Mouse (Mus musculus): ENCODE data around the gene Prr14l.
A peak's percentile ranks its signal among the peaks of the same experiment; 100 is the strongest.
"Not testable (repeated sequence)": the region's sequence is repeated elsewhere in the genome, so short reads cannot be mapped to it uniquely, and the experiment has no call there.

Prr14l gene

GRCm38 (mm10) chr5:32853731-32854507 is at the start of gene Prr14l:
Prr14l (minus strand) TSS chr5:32854256.
- peak; percentile 89 for DNase-seq (ENCODE audit: extremely low read depth, low read depth)

GRCm38 (mm10) chr5:32886739-32887138 is 32.7 kb upstream of the Prr14l start:
- no peak for DNase-seq (ENCODE audit: extremely low read depth, low read depth)

DNA sequence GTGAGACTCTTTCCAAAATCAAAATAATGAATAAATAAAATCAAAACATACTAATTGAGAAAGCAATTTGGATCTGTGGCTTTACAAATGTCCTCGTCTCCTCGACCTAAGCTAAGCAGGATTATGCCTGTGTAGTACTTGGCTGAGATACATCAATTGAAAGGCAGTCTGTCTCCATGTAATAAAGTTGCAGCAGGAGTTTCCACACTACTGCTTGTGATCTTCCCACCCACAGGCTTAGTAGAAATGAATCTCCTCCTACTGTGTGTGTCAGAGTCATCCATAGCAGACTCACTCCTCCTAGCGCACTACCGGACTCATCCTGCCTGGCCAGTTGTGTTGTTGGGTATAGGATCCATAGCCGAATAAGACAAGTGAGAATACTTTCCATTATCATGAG is 18.3 kb upstream of the Prr14l start:
- no peak for DNase-seq (ENCODE audit: extremely low read depth, low read depth)

GRCm38 (mm10) chr5:32869389-32870024 is 15.5 kb upstream of the Prr14l start:
- no peak for DNase-seq (ENCODE audit: extremely low read depth, low read depth)

- peak; percentile 74 for DNase-seq (ENCODE audit: extremely low read depth, low read depth)
Measured at GRCm38 (mm10) chr5:32863253-32864228, 9.5 kb upstream of the Prr14l start, which contains the start of gene Depdc5. Depdc5 (plus strand) TSS chr5:32863701.

DNA sequence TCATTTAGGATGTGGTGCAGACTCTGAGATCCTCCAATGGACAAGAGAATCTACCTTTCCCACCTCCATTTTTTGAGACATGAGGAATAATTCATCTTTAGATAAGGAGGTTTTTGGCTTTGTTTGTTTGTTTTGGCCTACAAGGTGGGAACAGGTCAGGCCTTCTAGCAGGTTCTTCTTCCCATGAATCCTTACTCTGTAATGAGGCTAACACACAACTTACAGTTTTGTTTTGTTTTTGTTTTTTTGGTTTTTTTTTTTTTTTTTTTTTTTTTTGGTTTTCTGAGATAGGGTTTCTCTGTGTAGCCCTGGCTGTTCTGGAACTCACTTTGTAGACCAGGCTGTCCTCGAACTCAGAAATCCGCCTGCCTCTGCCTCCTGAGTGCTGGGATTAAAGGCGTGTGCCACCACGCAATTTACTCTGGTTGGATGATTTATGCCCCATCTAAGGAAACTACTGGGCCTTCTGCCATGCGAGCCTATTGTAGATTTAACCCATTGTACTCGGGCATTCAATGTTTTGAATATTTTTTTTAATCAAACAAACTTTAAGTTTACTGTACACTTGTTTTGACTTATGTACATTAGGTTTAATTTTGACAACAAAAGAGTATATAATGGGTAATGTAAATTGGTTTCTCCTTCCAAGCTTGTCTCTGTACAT is 8.5 kb upstream of the Prr14l start:
- DNase-seq (ENCODE audit: extremely low read depth, low read depth): no peak

DNA sequence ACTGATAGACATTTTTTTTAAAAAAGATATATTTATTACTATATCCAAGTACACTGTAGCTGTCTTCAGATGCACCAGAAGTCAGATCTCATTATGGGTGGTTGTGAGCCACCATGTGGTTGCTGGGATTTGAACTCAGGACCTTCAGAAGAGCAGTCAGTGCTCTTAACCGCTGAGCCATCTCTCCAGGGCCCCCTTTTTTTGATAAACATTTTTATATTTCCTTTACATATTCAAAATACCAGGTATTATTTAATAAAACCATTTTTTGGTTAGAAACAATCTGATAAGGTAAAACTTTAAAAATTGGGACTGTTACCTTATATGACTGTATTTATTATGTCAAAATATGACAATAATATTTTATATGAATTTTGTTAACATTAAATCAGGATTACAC is 7.0 kb upstream of the Prr14l start:
- DNase-seq (ENCODE audit: extremely low read depth, low read depth): no peak

- DNase-seq (ENCODE audit: extremely low read depth, low read depth): peak; percentile 56
Measured at GRCm38 (mm10) chr5:32857781-32858220, 3.7 kb upstream of the Prr14l start.

GRCm38 (mm10) chr5:32855274-32855673 is 1.2 kb upstream of the Prr14l start:
- DNase-seq (ENCODE audit: extremely low read depth, low read depth): not testable (repeated sequence)

GRCm38 (mm10) chr5:32854818-32855217 is 762 bp upstream of the Prr14l start:
- no peak for DNase-seq (ENCODE audit: extremely low read depth, low read depth)

DNA sequence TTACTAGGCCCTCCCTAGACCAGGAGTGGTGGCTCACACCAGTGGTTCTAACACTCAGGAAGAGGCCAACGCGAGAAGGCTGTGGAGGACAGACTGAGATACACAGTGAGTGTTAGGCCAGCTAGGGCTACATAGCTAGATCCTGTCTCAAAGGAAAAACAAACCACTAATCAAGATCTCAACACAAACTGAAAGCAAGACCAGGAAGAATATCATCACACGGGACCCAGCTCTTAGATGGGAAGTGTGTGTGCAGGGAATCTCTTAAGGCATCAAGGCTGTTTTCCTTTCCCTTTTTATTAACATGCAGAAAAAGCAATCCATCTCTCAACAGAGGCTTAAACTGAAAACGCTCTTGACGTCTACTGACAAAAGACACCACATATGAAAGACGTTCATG is 2.0 kb downstream of the Prr14l start:
- no peak for DNase-seq (ENCODE audit: extremely low read depth, low read depth)

DNA sequence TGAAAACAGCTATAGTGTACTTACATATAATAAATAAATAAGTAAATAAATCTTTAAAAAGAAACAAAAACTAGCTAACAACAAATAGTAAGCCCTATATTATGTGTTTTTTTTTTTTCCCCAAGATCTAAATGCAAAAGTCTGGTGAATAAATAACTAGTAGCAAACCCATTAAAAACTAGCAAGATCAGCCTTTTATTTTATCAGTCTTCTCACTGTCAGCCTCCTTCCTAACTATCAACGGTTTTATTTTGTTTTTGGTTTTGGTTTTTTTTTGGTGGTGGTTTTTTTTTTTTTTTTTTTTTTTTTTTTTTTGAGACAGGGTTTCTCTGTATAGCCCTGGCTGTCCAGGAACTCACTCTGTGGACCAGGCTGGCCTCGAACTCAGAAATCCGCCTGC is 4.5 kb downstream of the Prr14l start:
- DNase-seq (ENCODE audit: extremely low read depth, low read depth): not testable (repeated sequence)

DNA sequence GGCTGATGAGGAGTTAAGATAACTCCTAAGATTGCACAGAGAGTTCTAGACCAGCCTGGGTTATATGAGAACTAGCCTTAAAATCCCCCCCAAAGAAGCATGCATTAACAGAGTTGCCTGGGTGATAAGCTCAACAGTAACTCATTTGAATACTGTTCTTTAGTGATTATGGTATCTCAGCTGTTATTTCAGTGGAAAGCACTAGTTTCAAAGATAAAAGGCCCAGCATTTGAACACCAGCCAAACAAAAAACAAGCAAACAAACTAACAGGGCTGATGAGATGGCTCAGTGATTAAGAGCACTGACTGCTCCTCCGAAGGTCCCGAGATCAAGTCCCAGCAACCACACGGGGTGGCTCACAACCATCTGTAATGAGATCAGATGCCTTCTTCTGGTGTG is 4.9 kb downstream of the Prr14l start:
- no peak for DNase-seq (ENCODE audit: extremely low read depth, low read depth)

- DNase-seq (ENCODE audit: extremely low read depth, low read depth): no peak
Measured at GRCm38 (mm10) chr5:32840029-32840428, 14.0 kb downstream of the Prr14l start.

DNA sequence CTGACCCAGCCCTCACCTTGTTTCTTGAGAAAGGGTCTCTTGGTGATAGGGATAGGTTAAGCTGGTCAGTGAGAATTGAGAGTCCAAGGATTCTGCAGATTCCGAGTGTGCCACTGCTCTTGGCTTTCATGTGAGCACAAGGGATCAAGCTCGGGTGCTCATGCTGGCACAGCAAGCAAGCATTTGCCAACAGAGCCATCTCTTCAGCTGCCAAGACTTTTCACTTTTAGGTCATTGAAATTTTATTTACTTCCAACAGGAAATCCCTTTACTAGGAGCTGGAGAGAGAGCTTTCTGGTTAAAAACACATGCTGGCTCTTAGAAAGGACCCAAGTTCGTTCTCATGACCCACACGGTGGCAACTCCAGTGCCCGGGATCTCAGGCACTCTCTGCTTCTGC is 17.1 kb downstream of the Prr14l start:
- no peak for DNase-seq (ENCODE audit: extremely low read depth, low read depth)

DNA sequence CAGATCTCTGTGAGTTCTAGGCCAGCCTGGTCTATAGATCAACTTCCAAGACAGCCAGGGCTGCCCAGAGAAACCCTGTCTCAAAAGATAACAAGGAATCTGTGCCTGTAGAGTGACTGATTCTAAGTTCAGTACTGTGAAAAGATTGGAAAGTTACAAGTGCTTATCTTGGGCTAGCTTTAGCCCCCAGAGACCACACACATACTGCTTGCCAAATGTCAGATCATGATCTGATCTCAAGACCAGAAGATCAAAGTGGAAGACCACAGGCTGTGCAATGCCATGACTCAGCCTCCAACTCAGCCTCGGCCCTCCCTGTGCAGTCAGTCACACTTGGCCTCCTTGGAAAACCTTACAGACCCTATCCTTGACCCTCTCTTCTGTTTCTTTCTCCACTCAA is 19.6 kb downstream of the Prr14l start:
- DNase-seq (ENCODE audit: extremely low read depth, low read depth): no peak

GRCm38 (mm10) chr5:32830054-32830453 is 24.0 kb downstream of the Prr14l start:
- DNase-seq (ENCODE audit: extremely low read depth, low read depth): no peak

- not testable (repeated sequence) for DNase-seq (ENCODE audit: extremely low read depth, low read depth)
Measured at GRCm38 (mm10) chr5:32828766-32829165, 25.3 kb downstream of the Prr14l start.

DNA sequence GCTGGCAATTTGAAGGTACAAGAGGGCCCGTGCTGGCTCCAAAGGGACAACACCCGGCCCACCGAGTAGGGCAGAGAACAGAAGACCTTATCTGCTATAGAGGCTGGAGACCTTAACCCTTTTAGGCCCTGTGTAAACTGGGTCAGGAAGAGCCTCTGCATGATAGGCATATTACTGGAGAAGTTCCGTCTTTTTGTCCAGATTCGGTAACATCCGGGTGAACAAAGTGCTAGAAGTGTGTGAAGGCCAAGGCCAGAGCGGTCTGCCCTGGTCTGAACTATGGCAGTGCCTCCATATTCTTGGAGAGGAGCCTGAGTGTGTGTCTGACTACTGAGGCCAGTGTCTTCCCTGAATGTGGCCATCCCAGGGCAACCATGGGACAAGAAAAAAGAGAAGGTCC is 27.0 kb downstream of the Prr14l start, which contains the start of gene Gm20671:
Gm20671 (minus strand) TSS at position 101 of the 400 bp plus-strand sequence.
- no peak for DNase-seq (ENCODE audit: extremely low read depth, low read depth)

DNA sequence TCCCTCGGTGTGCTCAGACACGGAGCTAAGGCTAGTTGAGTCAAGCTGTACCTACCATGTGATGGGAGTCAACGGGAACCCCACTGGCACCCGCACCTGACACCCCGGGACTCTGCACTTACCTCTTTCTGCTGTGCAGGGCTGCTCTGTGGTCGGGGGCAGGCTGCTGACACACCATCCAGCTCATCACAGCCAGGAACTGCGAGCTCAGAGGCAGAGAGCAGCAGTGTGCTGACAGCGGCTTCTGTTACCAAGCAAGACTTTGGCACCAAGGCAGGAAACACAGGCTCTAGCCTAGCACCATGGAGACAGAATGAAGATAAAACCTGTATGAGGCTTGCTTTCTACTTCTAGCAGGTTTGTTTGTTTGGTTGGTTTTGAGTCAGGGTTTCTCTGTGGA is 33.6 kb downstream of the Prr14l start:
- no peak for DNase-seq (ENCODE audit: extremely low read depth, low read depth)

- DNase-seq (ENCODE audit: extremely low read depth, low read depth): no peak
Measured at GRCm38 (mm10) chr5:32815396-32815795, 38.7 kb downstream of the Prr14l start.

Data from MEL-GATA-1-ER (cell line).